Mouse (Mus musculus) pancreas, adult 10 weeks (tissue): Measurements from ENCODE around the gene Aadac. TPM values are rescaled to one million over a fixed set of nuclear protein-coding genes. Genes with fewer than 3 reads are reported as not detected.

Source experiments
- polyA plus RNA-seq: library from polyadenylated mRNA; stranded (reverse); fragments of 350-450 nt; fragmentation: Illumina TruSeq; extraction: RNeasy Lipid Tissue Mini Kit (QIAGEN cat#74804); gene quantifications from one replicate; pipeline ENCODE4 v1.2.3, GENCODE M21; 2015; ENCODE audit warnings: low read depth, low replicate concordance; ENCODE audit not compliant: insufficient read depth

Gene Aadac
- polyA plus RNA-seq, result not detected

DNA sequence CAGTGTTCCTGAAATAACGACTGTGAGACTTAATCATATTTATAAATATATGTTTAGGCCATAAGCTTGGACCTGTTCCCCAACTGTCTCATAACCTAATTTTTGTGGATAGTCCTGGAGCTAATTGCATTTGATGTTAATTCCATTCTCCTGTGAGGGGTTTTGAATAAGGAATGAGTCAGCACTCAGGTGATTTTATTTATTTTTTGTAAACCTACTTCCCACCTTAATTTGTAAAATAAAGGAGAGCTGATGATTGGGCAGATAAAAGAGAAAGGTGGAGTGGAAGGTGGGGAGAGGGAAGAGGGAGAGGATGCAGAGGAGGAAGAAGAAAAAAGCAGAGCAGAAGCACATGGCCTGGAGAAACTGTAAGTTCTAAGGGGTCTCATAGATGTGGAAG is at the start of gene Aadac:
Gene Aadac (plus strand): TSS at position 301 of the 400 bp plus-strand sequence.

DNA sequence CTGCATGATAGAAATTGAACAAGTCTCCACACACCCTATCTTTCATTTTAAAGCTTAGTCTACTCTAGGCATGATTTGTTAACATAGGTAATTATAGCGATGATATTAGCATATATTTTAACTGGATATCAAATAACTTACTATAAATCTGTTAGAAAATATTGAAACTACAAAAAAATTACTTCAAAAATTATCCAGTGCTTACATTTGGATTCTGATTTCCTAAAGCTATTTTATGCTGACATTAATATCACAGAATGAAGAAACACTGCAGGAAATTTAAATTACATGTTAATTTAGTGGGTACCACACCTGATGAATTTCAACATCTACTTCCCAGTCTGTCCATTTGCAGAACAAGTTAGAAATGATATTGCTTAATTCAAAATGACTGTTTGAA is 19.1 kb upstream of the Aadac start, which contains the start of gene Aadacl2:
Gene Aadacl2 (plus strand): TSS at position 301 of the 400 bp plus-strand sequence.

DNA sequence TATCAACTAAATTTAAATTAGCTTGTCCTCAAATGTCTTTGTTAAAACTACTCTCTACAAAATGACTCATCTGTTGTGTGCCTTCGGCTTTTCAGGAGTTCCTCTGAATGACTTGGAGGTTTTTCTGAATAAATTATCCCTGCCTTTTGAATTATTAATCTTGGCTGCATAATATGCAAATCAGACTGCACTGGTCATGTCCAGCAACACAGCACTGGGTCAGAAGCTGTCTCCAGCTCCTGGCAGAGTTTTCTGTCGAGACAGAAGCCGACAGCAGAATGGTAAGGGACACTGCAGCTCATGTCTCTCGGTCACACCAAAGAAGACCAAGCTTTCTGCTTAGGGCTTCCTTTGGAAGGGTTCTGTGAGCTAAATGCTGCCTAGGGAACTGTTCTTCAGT is 56.1 kb downstream of the Aadac start, which contains the start of gene Sucnr1:
Gene Sucnr1 (plus strand): TSS at position 222 of the 400 bp plus-strand sequence.

Other genes starting within 250 kb of the Aadac start
- gene Gm8298, start 164.7 kb upstream of the Aadac start, polyA plus RNA-seq, result not detected
- gene C130079G13Rik, start 100.5 kb upstream of the Aadac start, polyA plus RNA-seq, result not detected
- gene Aadacl2, start 19.0 kb upstream of the Aadac start, polyA plus RNA-seq, result not detected
- gene Sucnr1, start 56.2 kb downstream of the Aadac start, polyA plus RNA-seq, result not detected